Mouse (Mus musculus): ENCODE measurements around the gene Dut.

GRCm38 (mm10) chr2:125219268-125219667 lies 27.7 kb upstream of the Dut start:
- no peak for TF ChIP-seq CTCF (IDR thresholded peaks at IDR 0.05; ENCODE audit: low read depth, low read length)
- no peak for TF ChIP-seq POLR2A (IDR thresholded peaks at IDR 0.05; ENCODE audit: extremely low read depth, insufficient read depth, low read length)

Measured in liver, adult 2 months (tissue).